Mouse (Mus musculus): ENCODE data around the gene Hist1h2bh.

- TF ChIP-seq POLR2A (IDR thresholded peaks at IDR 0.05; ENCODE audit: low read depth, low read length): no peak
- TF ChIP-seq CTCF (IDR thresholded peaks at IDR 0.05; ENCODE audit: extremely low read depth, insufficient read length, insufficient replicate concordance, low read depth, low read length): no peak
Measured at GRCm38 (mm10) chr13:23541497-23541896, 1.7 kb downstream of the Hist1h2bh start.
